Mouse (Mus musculus): Measurements from ENCODE around the gene Tns1. TPM values are rescaled to one million over a fixed set of nuclear protein-coding genes. Genes with fewer than 3 reads are reported as not detected.
"Not testable (repeated sequence)": the region's sequence is repeated elsewhere in the genome, so short reads cannot be mapped to it uniquely, and the experiment has no call there.

Gene Tns1
- polyA plus RNA-seq (2016; fragmentation: Nextera tagmentation; extraction: Ambion mirVana) = 17.1 and 21.0 TPM in 2 replicates

GRCm38 (mm10) chr1:74124021-74124981 lies at the start of gene Tns1:
TSS of gene Tns1 (minus strand) at chr1:74124449.
- peaks cover 18% of the 10 kb centered on the region for H3K4me1 ChIP-seq
- peak within 1 kb of the TSS; percentile 68 for H3K4me2 ChIP-seq (replicated peaks)
- no peaks in the 10 kb centered on the region for H3K36me3 ChIP-seq
- no peak within 1 kb of the TSS for H3K27ac ChIP-seq (replicated peaks)
- H3K9me3 ChIP-seq = no peaks in the 10 kb centered on the region
- ATAC-seq (ENCODE audit: low FRiP score, low read depth) = peak; percentile 66
- H3K27me3 ChIP-seq = peaks cover 62% of the 10 kb centered on the region
- peak within 1 kb of the TSS; percentile 54 for H3K4me3 ChIP-seq
- under 1% methylated on average over 83 of the region's 84 CpGs for WGBS
- peak within 1 kb of the TSS; percentile 60 for H3K9ac ChIP-seq (replicated peaks)

DNA sequence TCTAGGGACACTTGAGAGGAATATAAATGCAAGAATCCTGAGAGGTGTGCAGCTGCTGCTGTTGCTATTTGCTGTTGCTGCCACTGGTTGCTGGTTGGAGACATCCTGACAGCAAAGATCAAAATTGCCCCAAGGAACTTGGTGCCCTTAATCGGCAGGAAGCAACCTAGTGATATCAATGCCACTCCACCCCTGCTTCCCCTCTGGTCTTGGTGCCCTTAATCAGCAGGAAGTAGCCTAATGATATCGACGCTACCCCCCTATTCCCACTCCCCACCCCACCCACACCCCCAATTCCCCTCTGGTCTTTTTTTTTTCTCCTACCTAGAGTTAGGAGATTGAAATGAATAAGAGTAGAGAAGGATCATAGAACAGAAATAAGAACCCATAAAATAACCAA lies 48.5 kb upstream of the Tns1 start:
- WGBS = 83% methylated on average over 3 of the region's 3 CpGs
- H3K9me3 ChIP-seq = no peaks in the 10 kb centered on the region
- H3K9ac ChIP-seq (replicated peaks) = no peak overlapping the region
- H3K36me3 ChIP-seq = no peaks in the 10 kb centered on the region
- no peak overlapping the region for H3K4me3 ChIP-seq
- H3K4me1 ChIP-seq = no peaks in the 10 kb centered on the region
- no peak for ATAC-seq (ENCODE audit: low FRiP score, low read depth)
- H3K4me2 ChIP-seq (replicated peaks) = no peak overlapping the region
- no peak overlapping the region for H3K27ac ChIP-seq (replicated peaks)
- H3K27me3 ChIP-seq = no peaks in the 10 kb centered on the region

- Histone ChIP-seq H3K27me3 (no peaks in the 10 kb centered on the region), H3K4me2 (replicated peaks) (no peak overlapping the region), H3K9me3 (no peaks in the 10 kb centered on the region), H3K4me3 (no peak overlapping the region), H3K36me3 (no peaks in the 10 kb centered on the region), H3K27ac (replicated peaks) (no peak overlapping the region), H3K4me1 (no peaks in the 10 kb centered on the region), H3K9ac (replicated peaks) (no peak overlapping the region)
- no peak for ATAC-seq (ENCODE audit: low FRiP score, low read depth)
- WGBS = 89% methylated on average over 3 of the region's 3 CpGs
These were observed 45.5 kb upstream of the Tns1 start for GRCm38 (mm10) chr1:74169721-74170120.

DNA sequence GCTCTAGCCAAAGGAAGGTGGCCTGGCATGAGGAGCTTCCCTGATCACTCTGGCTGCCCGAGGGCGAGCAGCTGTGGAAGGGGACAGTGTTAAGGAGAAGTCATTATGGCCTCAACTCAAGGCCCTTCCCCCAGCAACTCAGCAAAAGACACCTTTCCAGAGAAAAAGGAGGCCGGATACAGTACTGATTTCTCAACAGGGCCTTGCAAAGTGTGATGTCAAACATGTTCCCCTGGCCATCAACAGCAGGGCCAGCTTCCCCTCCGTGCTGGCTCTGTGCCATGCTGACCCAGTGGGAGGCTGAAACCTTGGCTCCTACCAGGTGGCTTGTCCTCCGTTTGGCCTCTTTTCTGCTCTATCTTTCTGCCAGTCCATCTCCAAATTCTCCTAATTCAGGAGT lies 42.9 kb upstream of the Tns1 start:
- no peak overlapping the region for H3K9ac ChIP-seq (replicated peaks)
- 89% methylated on average over 5 of the region's 5 CpGs for WGBS
- no peaks in the 10 kb centered on the region for H3K27me3 ChIP-seq
- no peak overlapping the region for H3K27ac ChIP-seq (replicated peaks)
- no peaks in the 10 kb centered on the region for H3K36me3 ChIP-seq
- no peaks in the 10 kb centered on the region for H3K4me1 ChIP-seq
- H3K4me3 ChIP-seq = no peak overlapping the region
- no peak for ATAC-seq (ENCODE audit: low FRiP score, low read depth)
- no peaks in the 10 kb centered on the region for H3K9me3 ChIP-seq
- H3K4me2 ChIP-seq (replicated peaks) = no peak overlapping the region

DNA sequence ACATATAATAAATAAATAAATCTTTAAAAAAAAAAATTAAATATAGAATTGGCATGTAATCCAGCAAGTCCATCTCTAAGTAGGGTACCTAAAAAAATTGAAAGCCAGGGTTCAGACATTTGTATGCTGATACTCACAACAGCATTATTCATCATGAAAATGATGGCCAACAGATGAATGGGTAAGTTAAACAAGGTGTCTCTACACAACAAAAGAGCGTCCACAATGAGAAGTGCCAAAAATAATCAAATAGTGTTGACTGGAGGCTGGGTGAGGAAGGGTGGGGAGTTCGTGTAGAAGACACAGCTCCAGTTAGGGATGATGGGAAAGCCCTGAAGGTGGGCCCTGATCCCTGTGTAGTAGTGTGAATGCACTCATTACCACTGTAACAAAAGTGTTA lies 35.8 kb upstream of the Tns1 start:
- H3K4me1 ChIP-seq = no peaks in the 10 kb centered on the region
- H3K9ac ChIP-seq (replicated peaks) = no peak overlapping the region
- no peaks in the 10 kb centered on the region for H3K9me3 ChIP-seq
- H3K36me3 ChIP-seq = no peaks in the 10 kb centered on the region
- H3K27me3 ChIP-seq = no peaks in the 10 kb centered on the region
- ATAC-seq (ENCODE audit: low FRiP score, low read depth) = no peak
- 81% methylated on average over 2 of the region's 2 CpGs for WGBS
- H3K4me3 ChIP-seq = no peak overlapping the region
- H3K27ac ChIP-seq (replicated peaks) = no peak overlapping the region
- H3K4me2 ChIP-seq (replicated peaks) = no peak overlapping the region

DNA sequence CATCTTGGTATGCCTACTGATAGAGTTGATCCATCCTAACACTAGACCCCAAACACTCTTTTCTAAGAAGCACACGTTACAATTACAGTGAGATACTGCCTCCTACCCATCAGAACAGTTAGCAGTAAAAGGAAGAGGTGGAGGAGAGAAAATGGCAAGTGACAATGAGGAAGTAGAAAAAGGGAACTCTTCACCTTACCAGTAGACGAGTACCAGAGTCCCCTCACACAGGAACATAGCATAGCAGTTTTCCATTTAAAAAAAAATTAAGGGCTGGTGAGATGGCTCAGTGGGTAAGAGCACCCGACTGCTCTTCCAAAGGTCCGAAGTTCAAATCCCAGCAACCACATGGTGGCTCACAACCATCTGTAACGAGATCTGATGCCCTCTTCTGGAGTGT lies 35.4 kb upstream of the Tns1 start:
- 84% methylated on average over 5 of the region's 5 CpGs for WGBS
- H3K4me1 ChIP-seq; ATAC-seq (ENCODE audit: low FRiP score, low read depth); H3K27me3 ChIP-seq; H3K4me2 ChIP-seq (replicated peaks); H3K9ac ChIP-seq (replicated peaks); H3K36me3 ChIP-seq; H3K27ac ChIP-seq (replicated peaks); H3K4me3 ChIP-seq; H3K9me3 ChIP-seq: not testable (repeated sequence)

- Histone ChIP-seq H3K27ac (replicated peaks) (no peak overlapping the region), H3K4me1 (no peaks in the 10 kb centered on the region), H3K9me3 (no peaks in the 10 kb centered on the region), H3K4me2 (replicated peaks) (no peak overlapping the region), H3K9ac (replicated peaks) (no peak overlapping the region), H3K4me3 (no peak overlapping the region), H3K36me3 (no peaks in the 10 kb centered on the region), H3K27me3 (no peaks in the 10 kb centered on the region)
- ATAC-seq (ENCODE audit: low FRiP score, low read depth) = no peak
- WGBS = 81% methylated on average over 14 of the region's 14 CpGs
These were observed 32.2 kb upstream of the Tns1 start for GRCm38 (mm10) chr1:74156381-74156910.

- Histone ChIP-seq H3K36me3 (no peaks in the 10 kb centered on the region), H3K4me3 (no peak overlapping the region), H3K9ac (replicated peaks) (no peak overlapping the region), H3K9me3 (no peaks in the 10 kb centered on the region), H3K4me2 (replicated peaks) (no peak overlapping the region), H3K27ac (replicated peaks) (no peak overlapping the region), H3K27me3 (no peaks in the 10 kb centered on the region), H3K4me1 (no peaks in the 10 kb centered on the region)
- WGBS = 95% methylated on average over 6 of the region's 6 CpGs
- ATAC-seq (ENCODE audit: low FRiP score, low read depth) = no peak
These were observed 31.3 kb upstream of the Tns1 start for GRCm38 (mm10) chr1:74155435-74156012.

DNA sequence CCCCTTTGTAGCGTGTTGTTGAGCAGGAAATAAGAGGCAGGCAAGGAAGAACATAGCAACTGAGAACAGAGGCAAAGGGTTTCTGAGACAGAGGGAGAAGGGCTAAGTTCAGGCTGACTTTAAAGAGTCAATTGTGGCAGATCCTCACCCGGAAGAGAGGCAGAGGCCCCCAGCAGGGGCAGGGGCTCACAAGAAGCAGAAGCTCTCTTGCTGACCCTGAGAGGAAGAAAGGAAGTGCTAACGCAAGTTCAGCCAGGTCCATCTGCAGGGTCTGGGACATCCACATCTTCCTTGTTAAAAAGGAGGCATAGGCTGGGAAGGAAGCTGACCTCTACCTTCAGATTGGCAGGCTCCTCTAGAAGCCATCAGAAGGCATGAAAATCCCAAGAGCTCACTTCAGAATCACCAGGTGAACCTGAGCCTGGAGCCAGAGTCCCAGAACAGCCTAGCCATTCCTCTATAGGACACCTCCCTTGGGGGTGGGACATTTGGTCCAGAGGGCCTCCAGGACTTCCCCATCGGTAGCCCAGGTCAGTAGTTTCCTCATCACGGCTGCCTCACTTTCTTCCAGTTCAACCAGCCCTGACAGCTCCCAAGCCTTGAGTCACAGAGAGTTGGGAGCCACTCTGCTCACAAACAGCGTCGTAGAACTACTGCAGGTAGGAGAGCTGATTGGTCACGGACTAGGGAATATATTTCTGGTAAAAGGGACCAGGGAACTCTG lies 29.4 kb upstream of the Tns1 start, which contains the start of gene Cxcr2:
Gene Cxcr2 (plus strand): TSS at position 529 of the 724 bp plus-strand sequence.
- ATAC-seq (ENCODE audit: low FRiP score, low read depth) = no peak
- Histone ChIP-seq H3K9me3 (no peaks in the 10 kb centered on the region), H3K27me3 (no peaks in the 10 kb centered on the region), H3K4me2 (replicated peaks) (no peak within 1 kb of the TSS), H3K4me3 (no peak within 1 kb of the TSS), H3K4me1 (no peaks in the 10 kb centered on the region), H3K27ac (replicated peaks) (no peak within 1 kb of the TSS), H3K9ac (replicated peaks) (no peak within 1 kb of the TSS), H3K36me3 (no peaks in the 10 kb centered on the region)
- WGBS = 83% methylated on average over 8 of the region's 8 CpGs

DNA sequence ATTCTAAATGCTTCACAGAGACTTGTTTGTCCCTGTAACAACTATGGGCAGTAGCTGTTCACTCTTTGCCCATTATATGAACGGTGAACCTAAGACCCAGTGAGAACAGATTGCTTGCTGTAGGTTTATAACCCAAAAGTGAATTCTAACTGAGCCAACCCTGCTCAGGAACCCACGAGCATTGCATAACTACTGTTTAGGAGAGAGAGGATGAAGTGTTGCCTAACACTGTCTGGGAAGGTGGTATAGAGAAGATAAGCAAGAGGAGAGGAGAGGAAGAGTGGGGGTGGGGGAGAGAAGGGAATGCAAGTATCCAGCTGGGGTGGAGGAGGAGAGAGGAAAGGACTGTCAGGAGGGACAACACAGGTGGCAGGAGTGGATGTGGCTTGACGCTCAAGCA lies 26.8 kb upstream of the Tns1 start:
- WGBS = 81% methylated on average over 3 of the region's 3 CpGs
- H3K27me3 ChIP-seq = no peaks in the 10 kb centered on the region
- ATAC-seq (ENCODE audit: low FRiP score, low read depth) = no peak
- no peak overlapping the region for H3K4me3 ChIP-seq
- H3K9me3 ChIP-seq = no peaks in the 10 kb centered on the region
- no peaks in the 10 kb centered on the region for H3K4me1 ChIP-seq
- H3K4me2 ChIP-seq (replicated peaks) = no peak overlapping the region
- no peak overlapping the region for H3K27ac ChIP-seq (replicated peaks)
- no peaks in the 10 kb centered on the region for H3K36me3 ChIP-seq
- no peak overlapping the region for H3K9ac ChIP-seq (replicated peaks)

DNA sequence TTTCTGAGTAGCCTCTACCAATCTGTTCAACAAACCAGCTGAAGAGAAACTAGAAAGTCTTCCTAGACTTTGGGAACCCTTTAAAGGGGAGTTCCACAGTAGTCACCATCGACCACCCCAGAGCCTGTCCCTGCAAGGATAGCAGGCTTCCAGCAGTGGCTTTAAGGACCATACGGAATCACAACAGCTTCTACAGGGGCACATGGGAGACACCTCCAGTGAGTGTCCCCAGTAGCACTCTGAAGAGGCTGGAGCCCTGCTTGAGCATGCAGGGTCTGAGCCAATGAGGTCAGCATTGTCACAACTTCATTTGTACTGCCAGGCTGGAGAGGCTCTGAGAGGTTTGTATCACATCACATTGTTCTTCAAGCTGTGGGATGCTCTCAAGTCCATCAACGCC lies 25.9 kb upstream of the Tns1 start:
- no peak overlapping the region for H3K4me2 ChIP-seq (replicated peaks)
- H3K9me3 ChIP-seq = no peaks in the 10 kb centered on the region
- no peaks in the 10 kb centered on the region for H3K4me1 ChIP-seq
- no peak overlapping the region for H3K4me3 ChIP-seq
- no peak overlapping the region for H3K9ac ChIP-seq (replicated peaks)
- ATAC-seq (ENCODE audit: low FRiP score, low read depth) = no peak
- no peaks in the 10 kb centered on the region for H3K27me3 ChIP-seq
- 64% methylated on average over 3 of the region's 3 CpGs for WGBS
- no peaks in the 10 kb centered on the region for H3K36me3 ChIP-seq
- H3K27ac ChIP-seq (replicated peaks) = no peak overlapping the region
